Mouse (Mus musculus): Measurements from ENCODE around the gene Dvl1. TPM values are rescaled to one million over a fixed set of nuclear protein-coding genes. Genes with fewer than 3 reads are reported as not detected.
A peak's percentile ranks its signal among the peaks of the same experiment; 100 is the strongest.

Gene Dvl1
- polyA plus RNA-seq, 1 experiment from 2014 or later: 10.9 TPM

DNA sequence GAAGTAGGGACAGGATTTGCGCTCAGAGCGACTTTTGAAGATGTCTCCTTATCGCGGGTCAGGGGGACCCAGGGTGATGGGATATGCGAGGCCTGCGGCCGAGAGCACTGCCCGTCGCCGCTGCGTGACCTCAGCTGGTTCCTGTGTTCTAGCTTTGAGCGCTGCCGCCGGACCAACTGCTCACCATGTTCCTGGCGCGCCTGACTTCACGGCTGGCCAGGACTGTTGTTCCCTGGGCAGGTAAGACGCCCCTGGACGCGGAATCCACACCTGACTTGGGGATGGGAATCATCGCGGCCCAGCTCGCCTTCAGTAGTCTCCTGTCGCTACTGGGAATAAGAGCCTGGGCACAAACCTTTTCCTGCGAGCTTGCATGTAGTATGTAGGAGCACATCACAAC, 15.4 kb upstream of the Dvl1 start:
- Histone ChIP-seq H3K27ac (replicated peaks in 1 of 2; ENCODE audit: control insufficient read depth in 1 of 2, insufficient read depth in 1 of 2, low read depth in 2 of 2, low read length in 2 of 2) (peak overlapping the region; percentile 45 to 90), H3K9me3 (ENCODE audit: control insufficient read depth, low read length) (no peaks in the 10 kb centered on the region), H3K4me3 (ENCODE audit: control insufficient read depth in 1 of 2, insufficient read depth in 1 of 2, low read depth in 1 of 2, low read length in 2 of 2) (peak overlapping the region; percentile 78 to 89), H3K4me2 (ENCODE audit: low read length) (peak overlapping the region; percentile 96), H3K36me3 (ENCODE audit: control insufficient read depth, insufficient read depth, low read length) (peaks cover 26% of the 10 kb centered on the region), H3K4me1 (ENCODE audit: control insufficient read depth in 2 of 2, insufficient read depth in 2 of 2, low read length in 2 of 2) (peaks cover 8 to 13% of the 10 kb centered on the region in 2 experiments), H3K27me3 (ENCODE audit: control insufficient read depth, insufficient read depth, low read length) (no peaks in the 10 kb centered on the region), H3K9ac (ENCODE audit: low read length) (peak overlapping the region; percentile 94)
- 1% methylated on average over 25 of the region's 25 CpGs for WGBS
- no peak for ATAC-seq (ENCODE audit: insufficient number of reproducible peaks, insufficient read depth, low FRiP score, low read depth)

DNA sequence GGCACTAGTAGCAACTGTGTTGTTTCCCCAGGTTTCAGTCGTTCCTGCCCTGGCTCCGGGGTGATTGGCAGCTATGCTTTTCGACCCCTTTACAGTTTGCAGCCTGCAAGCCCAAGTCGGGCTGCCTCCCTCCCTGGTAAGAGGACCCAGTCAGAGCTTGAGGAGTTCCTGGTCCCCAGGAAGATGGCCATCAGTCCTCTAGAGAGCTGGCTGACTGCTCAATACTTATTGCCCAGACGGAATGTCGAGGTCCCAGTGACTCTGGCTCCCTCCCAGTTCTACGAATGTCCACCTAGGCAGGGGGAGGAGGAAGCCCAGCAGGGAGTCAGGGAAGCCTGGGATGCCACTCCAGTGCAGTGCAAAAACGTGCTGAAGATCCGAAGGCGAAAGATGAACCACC, 14.9 kb upstream of the Dvl1 start:
- Histone ChIP-seq H3K4me2 (ENCODE audit: low read length) (peak overlapping the region; percentile 96), H3K36me3 (ENCODE audit: control insufficient read depth, insufficient read depth, low read length) (peaks cover 21% of the 10 kb centered on the region), H3K4me3 (ENCODE audit: control insufficient read depth in 1 of 2, insufficient read depth in 1 of 2, low read depth in 1 of 2, low read length in 2 of 2) (peak overlapping the region; percentile 78 to 89), H3K27me3 (ENCODE audit: control insufficient read depth, insufficient read depth, low read length) (no peaks in the 10 kb centered on the region), H3K9me3 (ENCODE audit: control insufficient read depth, low read length) (no peaks in the 10 kb centered on the region), H3K9ac (ENCODE audit: low read length) (peak overlapping the region; percentile 94), H3K27ac (replicated peaks in 1 of 2; ENCODE audit: control insufficient read depth in 1 of 2, insufficient read depth in 1 of 2, low read depth in 2 of 2, low read length in 2 of 2) (peak overlapping the region in 1 of 2 experiments; percentile 90; a peak in 1 of 4 replicates), H3K4me1 (ENCODE audit: control insufficient read depth in 2 of 2, insufficient read depth in 2 of 2, low read length in 2 of 2) (peaks cover 8 to 13% of the 10 kb centered on the region in 2 experiments)
- no peak for ATAC-seq (ENCODE audit: insufficient number of reproducible peaks, insufficient read depth, low FRiP score, low read depth)
- WGBS: 48% methylated on average over 10 of the region's 10 CpGs

DNA sequence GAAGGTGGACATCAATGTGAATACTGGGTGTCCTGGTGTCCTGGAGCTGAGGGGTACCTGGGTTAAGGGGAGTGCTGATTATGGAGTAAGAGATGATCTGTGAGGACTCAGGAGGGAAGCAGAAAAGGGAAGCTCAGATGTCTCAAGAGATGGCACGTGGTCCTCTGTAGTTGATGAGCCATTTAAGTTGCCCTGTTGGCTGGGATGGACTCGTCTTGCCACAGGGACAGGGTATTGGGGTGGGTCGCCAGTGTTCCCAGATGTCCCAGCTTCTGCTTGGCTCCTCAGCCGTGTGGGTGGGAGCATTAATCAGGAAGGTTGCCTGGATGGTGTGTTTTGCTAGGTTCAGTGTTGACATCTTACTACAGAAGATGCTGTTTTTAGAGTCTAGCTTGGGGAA, 14.0 kb upstream of the Dvl1 start:
- 78% methylated on average over 4 of the region's 4 CpGs for WGBS

DNA sequence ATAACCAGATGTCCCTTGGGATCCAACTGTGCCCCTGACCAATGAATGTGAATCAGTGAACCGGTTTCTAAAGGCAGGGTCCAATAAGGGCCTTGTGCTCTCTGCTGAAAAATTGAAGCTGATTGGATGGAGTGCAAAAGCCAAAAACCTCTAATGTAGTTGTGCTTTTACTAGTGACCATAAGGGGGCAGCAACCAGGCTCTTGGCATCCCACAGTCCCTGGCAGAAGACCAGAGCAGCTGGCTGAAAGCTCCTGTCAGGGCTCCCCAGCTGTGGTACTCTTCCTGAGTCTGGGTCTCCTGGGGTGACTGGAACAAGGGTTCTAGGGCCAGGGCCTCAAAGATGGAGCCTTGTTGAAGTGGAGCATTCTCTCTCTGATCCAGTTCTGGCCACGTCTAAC, 13.4 kb upstream of the Dvl1 start:
- WGBS: 26% methylated on average over 2 of the region's 2 CpGs
- peak; percentile 6; the same call in 1 of the 2 replicates for ATAC-seq (ENCODE audit: insufficient number of reproducible peaks, insufficient read depth, low FRiP score, low read depth)
- peak overlapping the region; percentile 9 to 51; a peak in 1 of 4 replicates for H3K27ac ChIP-seq (replicated peaks in 1 of 2; ENCODE audit: control insufficient read depth in 1 of 2, insufficient read depth in 1 of 2, low read depth in 2 of 2, low read length in 2 of 2)
- peaks cover 12% of the 10 kb centered on the region for H3K36me3 ChIP-seq (ENCODE audit: control insufficient read depth, insufficient read depth, low read length)
- no peaks in the 10 kb centered on the region for H3K27me3 ChIP-seq (ENCODE audit: control insufficient read depth, insufficient read depth, low read length)
- no peak overlapping the region for H3K9ac ChIP-seq (ENCODE audit: low read length)
- H3K9me3 ChIP-seq (ENCODE audit: control insufficient read depth, low read length): no peaks in the 10 kb centered on the region
- H3K4me2 ChIP-seq (ENCODE audit: low read length): no peak overlapping the region
- no peak overlapping the region for H3K4me3 ChIP-seq (ENCODE audit: control insufficient read depth in 1 of 2, insufficient read depth in 1 of 2, low read depth in 1 of 2, low read length in 2 of 2)
- peaks cover 17 to 28% of the 10 kb centered on the region in 2 experiments for H3K4me1 ChIP-seq (ENCODE audit: control insufficient read depth in 2 of 2, insufficient read depth in 2 of 2, low read length in 2 of 2)

More for the DNA sequence above, 14.0 kb upstream of the Dvl1 start:
- Histone ChIP-seq H3K9ac (ENCODE audit: low read length) (no peak overlapping the region), H3K27me3 (ENCODE audit: control insufficient read depth, insufficient read depth, low read length) (no peaks in the 10 kb centered on the region), H3K9me3 (ENCODE audit: control insufficient read depth, low read length) (no peaks in the 10 kb centered on the region), H3K36me3 (ENCODE audit: control insufficient read depth, insufficient read depth, low read length) (peaks cover 12% of the 10 kb centered on the region), H3K4me2 (ENCODE audit: low read length) (no peak overlapping the region), H3K4me3 (ENCODE audit: control insufficient read depth in 1 of 2, insufficient read depth in 1 of 2, low read depth in 1 of 2, low read length in 2 of 2) (no peak overlapping the region), H3K4me1 (ENCODE audit: control insufficient read depth in 2 of 2, insufficient read depth in 2 of 2, low read length in 2 of 2) (peaks cover 17 to 22% of the 10 kb centered on the region in 2 experiments), H3K27ac (replicated peaks in 1 of 2; ENCODE audit: control insufficient read depth in 1 of 2, insufficient read depth in 1 of 2, low read depth in 2 of 2, low read length in 2 of 2) (no peak overlapping the region)
- ATAC-seq (ENCODE audit: insufficient number of reproducible peaks, insufficient read depth, low FRiP score, low read depth): no peak

DNA sequence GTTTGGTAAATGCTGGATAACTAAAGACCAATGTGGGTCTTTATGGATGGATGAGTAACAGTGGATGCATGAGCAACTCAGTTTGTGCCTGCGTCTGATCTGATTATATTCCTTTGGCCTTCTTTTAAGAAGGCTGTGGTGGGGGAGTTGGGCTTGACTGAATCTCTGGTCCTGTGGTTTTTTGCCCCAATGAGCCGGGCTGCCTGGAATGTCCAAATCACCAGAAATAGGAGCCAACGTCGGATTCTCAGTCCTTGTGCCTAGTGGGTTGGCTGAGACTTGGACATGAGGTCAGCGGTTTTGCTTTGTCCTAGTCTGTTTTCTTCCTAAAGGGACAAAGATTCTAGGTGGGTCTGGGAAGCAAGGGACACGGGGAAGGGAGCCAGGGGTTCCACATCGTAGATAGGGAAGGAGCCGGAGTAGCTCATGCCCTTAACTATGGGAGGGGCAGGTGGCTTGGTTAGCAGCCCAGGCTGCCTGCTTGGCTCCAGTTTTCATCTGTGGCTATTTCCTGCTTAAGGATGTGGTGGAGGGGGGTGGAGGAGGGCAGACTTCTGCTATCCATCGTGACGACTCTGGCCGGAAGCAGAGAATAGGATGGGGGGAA, 9.7 kb upstream of the Dvl1 start:
- no peaks in the 10 kb centered on the region for H3K9me3 ChIP-seq (ENCODE audit: control insufficient read depth, low read length)
- H3K9ac ChIP-seq (ENCODE audit: low read length): no peak overlapping the region
- peak overlapping the region; percentile 76 to 85 for H3K27ac ChIP-seq (replicated peaks in 1 of 2; ENCODE audit: control insufficient read depth in 1 of 2, insufficient read depth in 1 of 2, low read depth in 2 of 2, low read length in 2 of 2)
- H3K4me1 ChIP-seq (ENCODE audit: control insufficient read depth in 2 of 2, insufficient read depth in 2 of 2, low read length in 2 of 2): peaks cover 26 to 50% of the 10 kb centered on the region in 2 experiments
- WGBS: 52% methylated on average over 11 of the region's 11 CpGs
- peaks cover 5% of the 10 kb centered on the region for H3K27me3 ChIP-seq (ENCODE audit: control insufficient read depth, insufficient read depth, low read length)
- peaks cover 18% of the 10 kb centered on the region for H3K36me3 ChIP-seq (ENCODE audit: control insufficient read depth, insufficient read depth, low read length)
- ATAC-seq (ENCODE audit: insufficient number of reproducible peaks, insufficient read depth, low FRiP score, low read depth): no peak
- H3K4me3 ChIP-seq (ENCODE audit: control insufficient read depth in 1 of 2, insufficient read depth in 1 of 2, low read depth in 1 of 2, low read length in 2 of 2): no peak overlapping the region
- H3K4me2 ChIP-seq (ENCODE audit: low read length): peak overlapping the region; percentile 23; the same call in 1 of the 2 replicates

DNA sequence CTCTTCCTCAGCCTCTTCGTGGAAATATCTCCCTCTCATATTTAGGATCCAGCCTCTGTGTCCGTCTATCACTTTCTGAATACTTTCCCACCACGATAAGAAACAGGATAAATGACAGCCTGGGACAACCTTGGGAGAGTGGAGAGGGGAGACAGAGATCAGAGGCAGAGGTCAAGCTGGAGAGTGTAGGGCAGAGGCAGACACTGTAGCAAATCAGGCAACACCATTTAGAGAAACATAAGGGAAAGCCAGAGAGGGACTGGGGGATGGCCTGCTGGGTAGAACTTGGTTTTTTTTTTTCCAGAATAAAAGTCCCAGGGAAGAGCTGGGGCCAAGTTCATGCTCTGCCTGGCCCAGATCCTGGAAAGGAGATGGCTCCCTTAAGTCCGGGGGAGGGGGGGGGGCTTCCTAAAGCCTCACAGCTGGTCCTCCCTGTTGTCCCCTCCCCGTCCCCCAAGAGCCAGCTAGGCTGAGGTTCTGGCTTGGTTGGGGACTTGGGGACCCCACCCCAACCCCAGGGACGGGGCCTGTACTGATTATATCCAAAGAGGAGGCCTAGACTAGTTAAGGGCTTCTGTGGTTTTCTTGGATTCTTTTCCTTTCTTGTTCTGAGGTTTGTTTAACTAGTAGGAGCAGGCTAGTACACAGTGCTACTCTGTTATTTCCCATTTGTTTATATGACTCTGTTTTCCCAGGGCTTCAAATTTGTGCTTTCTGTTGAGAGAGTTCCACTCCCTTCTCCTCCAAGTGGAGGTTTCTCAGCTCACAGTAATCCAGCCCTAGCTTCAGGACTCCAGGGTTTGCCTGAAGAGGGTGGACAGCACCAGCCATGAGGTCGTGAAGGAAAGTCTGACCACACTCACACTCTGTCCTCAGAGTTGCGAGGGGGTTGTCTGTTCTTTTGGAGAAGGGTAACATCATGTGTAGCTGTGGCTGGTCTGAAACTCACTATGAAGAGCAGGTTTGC, 8.7 kb upstream of the Dvl1 start:
- no peaks in the 10 kb centered on the region for H3K9me3 ChIP-seq (ENCODE audit: control insufficient read depth, low read length)
- peaks cover 26 to 46% of the 10 kb centered on the region in 2 experiments for H3K4me1 ChIP-seq (ENCODE audit: control insufficient read depth in 2 of 2, insufficient read depth in 2 of 2, low read length in 2 of 2)
- 33% methylated on average over 8 of the region's 8 CpGs for WGBS
- H3K4me3 ChIP-seq (ENCODE audit: control insufficient read depth in 1 of 2, insufficient read depth in 1 of 2, low read depth in 1 of 2, low read length in 2 of 2): no peak overlapping the region
- no peak for ATAC-seq (ENCODE audit: insufficient number of reproducible peaks, insufficient read depth, low FRiP score, low read depth)
- H3K36me3 ChIP-seq (ENCODE audit: control insufficient read depth, insufficient read depth, low read length): peaks cover 17% of the 10 kb centered on the region
- peak overlapping the region; percentile 76 to 85 for H3K27ac ChIP-seq (replicated peaks in 1 of 2; ENCODE audit: control insufficient read depth in 1 of 2, insufficient read depth in 1 of 2, low read depth in 2 of 2, low read length in 2 of 2)
- no peak overlapping the region for H3K9ac ChIP-seq (ENCODE audit: low read length)
- H3K27me3 ChIP-seq (ENCODE audit: control insufficient read depth, insufficient read depth, low read length): peaks cover 5% of the 10 kb centered on the region
- peak overlapping the region; percentile 88 for H3K4me2 ChIP-seq (ENCODE audit: low read length)

DNA sequence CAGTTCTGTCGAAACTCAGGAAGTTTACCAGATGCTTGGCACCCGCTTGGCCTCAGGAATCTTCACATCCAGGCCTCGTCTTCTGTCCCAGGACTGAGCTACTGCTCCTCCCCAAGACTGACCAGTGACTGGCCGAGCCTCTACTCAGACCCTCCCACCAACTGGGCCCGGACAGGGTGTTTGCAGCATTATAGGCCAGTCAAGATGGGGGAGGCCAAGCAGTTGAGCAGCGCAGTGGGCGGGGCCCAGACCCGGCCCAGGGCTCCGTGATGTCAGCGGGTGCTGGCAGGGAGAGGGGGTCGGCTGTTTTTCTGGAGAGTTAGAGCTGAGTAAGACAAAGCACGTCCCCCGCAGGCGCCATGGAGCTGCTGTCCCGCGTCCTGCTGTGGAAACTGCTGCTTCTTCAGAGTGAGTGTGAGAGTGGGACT, 7.7 kb upstream of the Dvl1 start, which contains the start of gene Mxra8:
Mxra8 (plus strand) TSS at position 198 of the 428 bp plus-strand sequence.
- peaks cover 5% of the 10 kb centered on the region for H3K27me3 ChIP-seq (ENCODE audit: control insufficient read depth, insufficient read depth, low read length)
- H3K4me3 ChIP-seq (ENCODE audit: control insufficient read depth in 1 of 2, insufficient read depth in 1 of 2, low read depth in 1 of 2, low read length in 2 of 2): peak within 1 kb of the TSS; percentile 51 to 54
- no peaks in the 10 kb centered on the region for H3K9me3 ChIP-seq (ENCODE audit: control insufficient read depth, low read length)
- peaks cover 21% of the 10 kb centered on the region for H3K36me3 ChIP-seq (ENCODE audit: control insufficient read depth, insufficient read depth, low read length)
- peak; percentile 92 for ATAC-seq (ENCODE audit: insufficient number of reproducible peaks, insufficient read depth, low FRiP score, low read depth)
- 4% methylated on average over 16 of the region's 16 CpGs for WGBS
- peaks cover 22 to 41% of the 10 kb centered on the region in 2 experiments for H3K4me1 ChIP-seq (ENCODE audit: control insufficient read depth in 2 of 2, insufficient read depth in 2 of 2, low read length in 2 of 2)
- peak within 1 kb of the TSS; percentile 88 for H3K4me2 ChIP-seq (ENCODE audit: low read length)
- H3K9ac ChIP-seq (ENCODE audit: low read length): peak within 1 kb of the TSS; percentile 76
- peak within 1 kb of the TSS; percentile 85 to 86 for H3K27ac ChIP-seq (replicated peaks in 1 of 2; ENCODE audit: control insufficient read depth in 1 of 2, insufficient read depth in 1 of 2, low read depth in 2 of 2, low read length in 2 of 2)
